23 mouse cellular contexts compared by ENCODE assay signal in genomic region chr4:23921520-23921919, GRCm38 (mm10).
"Had no signal": no experiment of that assay in that cellular context is flagged by ENCODE, and none has a peak within 500 bp of the region (broad histone marks: within the 10 kb centered on the region; RNA-seq: fewer than 3 reads in every experiment).

No protein-coding gene starts in this region.

- DNase-seq: kidney, adult 8-10 months; kidney, postnatal 10 days; kidney, postnatal 36 days; liver; lung, adult 18-20 months; lung, postnatal 10 days; lung, postnatal 36 days; midbrain, embryonic 14.5 days; right cerebral cortex, adult 18-20 months; right cerebral cortex, postnatal 14 days; right cerebral cortex, postnatal 4 days; thymus, postnatal 36 days had no signal

- H3K9me3 ChIP-seq: kidney, embryonic 15.5 days; limb, embryonic 10.5 days; limb, embryonic 13.5 days; liver, embryonic 12.5 days; liver, embryonic 15.5 days; lung, embryonic 15.5 days; megakaryocyte, embryonic 14.5 days; midbrain, embryonic 10.5 days; neural tube, embryonic 12.5 days; neural tube, embryonic 15.5 days had no signal

- H3K4me1 ChIP-seq: kidney, embryonic 15.5 days; limb, embryonic 10.5 days; limb, embryonic 13.5 days; liver, embryonic 12.5 days; liver, embryonic 15.5 days; lung, embryonic 15.5 days; megakaryocyte, embryonic 14.5 days; midbrain, embryonic 10.5 days; neural tube, embryonic 12.5 days; neural tube, embryonic 15.5 days had no signal

- H3K4me2 ChIP-seq: kidney, embryonic 15.5 days; limb, embryonic 13.5 days; liver, embryonic 12.5 days; liver, embryonic 15.5 days; lung, embryonic 15.5 days; neural tube, embryonic 12.5 days; neural tube, embryonic 15.5 days had no signal

- H3K27me3 ChIP-seq: kidney, embryonic 15.5 days; limb, embryonic 13.5 days; liver, embryonic 12.5 days; liver, embryonic 15.5 days; lung, embryonic 15.5 days; megakaryocyte, embryonic 14.5 days; neural tube, embryonic 12.5 days; neural tube, embryonic 15.5 days had no signal

- H3K27ac ChIP-seq: kidney, embryonic 15.5 days; limb, embryonic 10.5 days; limb, embryonic 13.5 days; liver, embryonic 12.5 days; liver, embryonic 15.5 days; lung, embryonic 15.5 days; midbrain, embryonic 10.5 days; neural tube, embryonic 12.5 days; neural tube, embryonic 15.5 days; stomach, postnatal 0 days had no signal

- H3K4me3 ChIP-seq: kidney, embryonic 15.5 days; limb, embryonic 10.5 days; limb, embryonic 13.5 days; liver, embryonic 12.5 days; liver, embryonic 15.5 days; lung, embryonic 15.5 days; megakaryocyte, embryonic 14.5 days; midbrain, embryonic 10.5 days; neural tube, embryonic 12.5 days; neural tube, embryonic 15.5 days had no signal

- H3K9ac ChIP-seq: kidney, embryonic 15.5 days; limb, embryonic 13.5 days; liver, embryonic 12.5 days; liver, embryonic 15.5 days; lung, embryonic 15.5 days; neural tube, embryonic 12.5 days; neural tube, embryonic 15.5 days had no signal

- H3K36me3 ChIP-seq: kidney, embryonic 15.5 days; limb, embryonic 10.5 days; limb, embryonic 13.5 days; liver, embryonic 12.5 days; liver, embryonic 15.5 days; lung, embryonic 15.5 days; midbrain, embryonic 10.5 days; neural tube, embryonic 12.5 days; neural tube, embryonic 15.5 days had no signal

- ATAC-seq: liver, embryonic 12.5 days had no signal
